Mouse (Mus musculus) MEL (cell line): ENCODE measurements around the gene Pafah2. TPM values are rescaled to one million over a fixed set of nuclear protein-coding genes. Genes with fewer than 3 reads are reported as not detected.

Source experiments
- DNase-seq: peaks from one replicate; pipeline ENCODE4 v3.0.0; 2011; ENCODE audit warnings: low read depth, low spot score
- H3K27ac ChIP-seq: 2 replicates; pipeline ENCODE4 v1.5.1; 2012; ENCODE audit warnings: low read depth, mild to moderate bottlenecking, control low read depth, low read length, moderate library complexity; ENCODE audit not compliant: control insufficient read depth
- H3K27me3 ChIP-seq, 2 experiments: fragments of 150-350 bp in 1 of 2; sonication (generic) in 1 of 2; 2 replicates each; pipeline ENCODE4 v1.6.1; 2012; ENCODE audit warnings: low read length in 2 of 2, mild to moderate bottlenecking in 2 of 2, improper control_type of control experiment in 1 of 2, moderate library complexity in 1 of 2; ENCODE audit not compliant: insufficient read depth in 2 of 2, control insufficient read depth in 1 of 2
- H3K36me3 ChIP-seq, 2 experiments: 2 replicates each; pipeline ENCODE4 v1.6.1; 2012 to 2014; ENCODE audit warnings: low read length in 2 of 2, improper control_type of control experiment in 1 of 2, inconsistent platforms in 1 of 2, mild to moderate bottlenecking in 1 of 2; ENCODE audit not compliant: insufficient read depth in 2 of 2, control insufficient read depth in 1 of 2
- H3K4me1 ChIP-seq, 2 experiments: fragments of 150-350 bp in 1 of 2; sonication (generic) in 1 of 2; 2 replicates each; pipeline ENCODE4 v1.6.1; 2012; ENCODE audit warnings: low read length in 2 of 2, improper control_type of control experiment in 1 of 2, mild to moderate bottlenecking in 1 of 2; ENCODE audit not compliant: insufficient read depth in 2 of 2, control insufficient read depth in 1 of 2
- H3K4me3 ChIP-seq, 2 experiments: fragments of 150-350 bp in 1 of 2; sonication (generic) in 1 of 2; 2 replicates each; pipeline ENCODE4 v1.5.1; 2012; ENCODE audit warnings: low read depth in 2 of 2, low read length in 2 of 2, mild to moderate bottlenecking in 2 of 2, moderate library complexity in 2 of 2, control low read depth in 1 of 2, improper control_type of control experiment in 1 of 2; ENCODE audit not compliant: control insufficient read depth in 1 of 2, insufficient read depth in 1 of 2
- H3K79me2 ChIP-seq: 2 replicates; pipeline ENCODE4 v1.6.1; 2012; ENCODE audit warnings: mild to moderate bottlenecking, low read length, moderate library complexity; ENCODE audit not compliant: control insufficient read depth, poor library complexity, insufficient read depth
- H3K9ac ChIP-seq: 2 replicates; pipeline ENCODE4 v1.6.1; 2012; ENCODE audit warnings: low read depth, mild to moderate bottlenecking, control low read depth, low read length, moderate library complexity; ENCODE audit not compliant: control insufficient read depth, poor library complexity, severe bottlenecking
- H3K9me3 ChIP-seq: fragments of 150-350 bp; sonication (generic); replicated peaks from 2 replicates; pipeline ENCODE4 v1.6.1; 2012; ENCODE audit warnings: mild to moderate bottlenecking, low read length, improper control_type of control experiment, moderate library complexity; ENCODE audit not compliant: insufficient read depth
- BHLHE40 ChIP-seq: IDR thresholded peaks from 2 replicates; pipeline ENCODE4 v1.6.1; 2012; ENCODE audit warnings: low read depth, mild to moderate bottlenecking, inconsistent platforms, low read length, improper control_type of control experiment, borderline replicate concordance
- CHD1 ChIP-seq: IDR thresholded peaks from 2 replicates; pipeline ENCODE4 v1.6.1; 2012; ENCODE audit warnings: low read depth, mild to moderate bottlenecking, inconsistent platforms, low read length, improper control_type of control experiment
- E2F4 ChIP-seq: IDR thresholded peaks from 2 replicates; pipeline ENCODE4 v1.6.1; 2011; ENCODE audit warnings: low read depth, low read length, improper control_type of control experiment, borderline replicate concordance
- ELF1 ChIP-seq: IDR thresholded peaks from 2 replicates; pipeline ENCODE4 v1.6.1; 2014; ENCODE audit warnings: low read depth, mild to moderate bottlenecking, inconsistent platforms, low read length, improper control_type of control experiment, moderate library complexity
- EP300 ChIP-seq, 2 experiments: IDR thresholded peaks; 2 replicates each; pipeline ENCODE4 v1.6.1; 2011; ENCODE audit warnings: improper control_type of control experiment in 2 of 2, low read length in 2 of 2, low read depth in 1 of 2, mild to moderate bottlenecking in 1 of 2
- ETS1 ChIP-seq: IDR thresholded peaks from 2 replicates; pipeline ENCODE4 v1.6.1; 2012; ENCODE audit warnings: low read depth, mild to moderate bottlenecking, inconsistent platforms, low read length, improper control_type of control experiment, moderate library complexity
- HCFC1 ChIP-seq: IDR thresholded peaks from 2 replicates; pipeline ENCODE4 v1.6.1; 2012; ENCODE audit warnings: low read depth, mild to moderate bottlenecking, inconsistent platforms, low read length, improper control_type of control experiment, moderate library complexity
- KAT2A ChIP-seq: conservative IDR thresholded peaks from 2 replicates; pipeline ENCODE4 v1.6.1; 2012; ENCODE audit warnings: low read depth, low read length, improper control_type of control experiment, inconsistent platforms
- MAFK ChIP-seq: IDR thresholded peaks from 2 replicates; pipeline ENCODE4 v1.6.1; 2011; ENCODE audit warnings: low read depth, mild to moderate bottlenecking, low read length, improper control_type of control experiment, borderline replicate concordance
- MAX ChIP-seq: IDR thresholded peaks from 2 replicates; pipeline ENCODE4 v1.6.1; 2011; ENCODE audit warnings: low read length, improper control_type of control experiment
- MAZ ChIP-seq: IDR thresholded peaks from 2 replicates; pipeline ENCODE4 v1.6.1; 2012; ENCODE audit warnings: low read depth, mild to moderate bottlenecking, inconsistent platforms, low read length, improper control_type of control experiment
- MEF2A ChIP-seq: IDR thresholded peaks from 2 replicates; pipeline ENCODE4 v1.6.1; 2014; ENCODE audit warnings: low read depth, mild to moderate bottlenecking, inconsistent platforms, low read length, improper control_type of control experiment; ENCODE audit not compliant: poor library complexity, insufficient replicate concordance, severe bottlenecking; ENCODE audit errors: extremely low read depth
- MXI1 ChIP-seq: IDR thresholded peaks from 2 replicates; pipeline ENCODE4 v1.6.1; 2011; ENCODE audit warnings: mild to moderate bottlenecking, low read depth, low read length, improper control_type of control experiment
- NELFE ChIP-seq: IDR thresholded peaks from 2 replicates; pipeline ENCODE4 v1.6.1; 2011; ENCODE audit warnings: low read depth, low read length, improper control_type of control experiment
- NRF1 ChIP-seq: IDR thresholded peaks from 2 replicates; pipeline ENCODE4 v1.6.1; 2014; ENCODE audit warnings: low read depth, mild to moderate bottlenecking, inconsistent platforms, low read length, improper control_type of control experiment, moderate library complexity; ENCODE audit not compliant: poor library complexity, insufficient read depth, severe bottlenecking
- POLR2AphosphoS2 ChIP-seq: IDR thresholded peaks from 2 replicates; pipeline ENCODE4 v1.6.1; 2011; ENCODE audit warnings: low read length, improper control_type of control experiment
- POLR2AphosphoS5 ChIP-seq: IDR thresholded peaks from 2 replicates; pipeline ENCODE4 v1.6.1; 2012; ENCODE audit warnings: low read depth, borderline replicate concordance, mild to moderate bottlenecking, inconsistent platforms, low read length, moderate library complexity, mixed read lengths
- RAD21 ChIP-seq: IDR thresholded peaks from 2 replicates; pipeline ENCODE4 v1.6.1; 2011; ENCODE audit warnings: mild to moderate bottlenecking, low read depth, low read length, improper control_type of control experiment
- TAL1 ChIP-seq: IDR thresholded peaks from 2 replicates; pipeline ENCODE4 v1.6.1; 2012; ENCODE audit warnings: mild to moderate bottlenecking, inconsistent platforms, low read length, moderate library complexity, mixed read lengths
- UBTF ChIP-seq: IDR thresholded peaks from 2 replicates; pipeline ENCODE4 v1.6.1; 2012; ENCODE audit warnings: low read depth, mild to moderate bottlenecking, inconsistent platforms, low read length, improper control_type of control experiment, moderate library complexity, borderline replicate concordance; ENCODE audit not compliant: insufficient read depth
- USF1 ChIP-seq: IDR thresholded peaks from 2 replicates; pipeline ENCODE4 v1.6.1; 2014; ENCODE audit warnings: low read depth, mild to moderate bottlenecking, inconsistent platforms, low read length, improper control_type of control experiment, moderate library complexity
- USF2 ChIP-seq, 2 experiments: IDR thresholded peaks; 2 replicates each; pipeline ENCODE4 v1.6.1; 2011 to 2012; ENCODE audit warnings: improper control_type of control experiment in 2 of 2, low read length in 2 of 2, borderline replicate concordance in 1 of 2, inconsistent platforms in 1 of 2, low read depth in 1 of 2, mild to moderate bottlenecking in 1 of 2; ENCODE audit not compliant: insufficient read depth in 1 of 2
- ZNF384 ChIP-seq: IDR thresholded peaks from 2 replicates; pipeline ENCODE4 v1.6.1; 2012; ENCODE audit warnings: low read depth, mild to moderate bottlenecking, inconsistent platforms, low read length, improper control_type of control experiment
- polyA plus RNA-seq, 2 experiments: library from polyadenylated mRNA; stranded (reverse) in 1 of 2; unstranded in 1 of 2; fragments of >175 nt in 1 of 2; fragments of >200 nt in 1 of 2; gene quantifications; 2 replicates each; pipeline versions ENCODE4 v1.2.1 to v1.2.4; 2012; ENCODE audit warnings: low replicate concordance in 2 of 2, low read depth in 1 of 2; ENCODE audit not compliant: insufficient read length in 2 of 2, insufficient read depth in 1 of 2, missing spikeins in 1 of 2
- total RNA-seq: library from RNA; depleted of rRNA; stranded (reverse); fragments of 300-350 nt; gene quantifications from 2 replicates; pipeline ENCODE4 v1.2.3, GENCODE M21; 2012

Gene Pafah2
- total and polyA plus RNA-seq, 3 experiments: 6.0 to 10.6 TPM; not detected in 1

- H3K79me2 ChIP-seq: no peaks in the 10 kb centered on the region
- no peaks in the 10 kb centered on the region for H3K27me3 ChIP-seq
- H3K9ac ChIP-seq: no peak overlapping the region
- TF ChIP-seq MAFK (no peak), POLR2AphosphoS2 (no peak), POLR2AphosphoS5 (no peak), ELF1 (no peak), USF2 (IDR thresholded peaks at IDR 0.05; ENCODE audit: borderline replicate concordance in 1 of 2, insufficient read depth in 1 of 2, low read depth in 1 of 2, low read length in 2 of 2) (no peak), TAL1 (no peak), MXI1 (no peak), MAZ (no peak), USF1 (no peak), EP300 (IDR thresholded peaks at IDR 0.05; ENCODE audit: low read depth in 1 of 2, low read length in 2 of 2) (no peak), MAX (no peak), ZNF384 (no peak), NELFE (no peak), BHLHE40 (no peak), E2F4 (no peak), UBTF (no peak), CHD1 (no peak), HCFC1 (no peak), ETS1 (no peak), RAD21 (no peak)
- no peak for DNase-seq
- no peaks in the 10 kb centered on the region for H3K9me3 ChIP-seq
- H3K4me3 ChIP-seq: no peak overlapping the region
- no peak overlapping the region for H3K27ac ChIP-seq
- H3K4me1 ChIP-seq: no peaks in the 10 kb centered on the region
- no peaks in the 10 kb centered on the region for H3K36me3 ChIP-seq
Observed at GRCm38 (mm10) chr4:134423949-134424348, 27.8 kb downstream of the Pafah2 start.

GRCm38 (mm10) chr4:134425088-134425487 is 29.0 kb downstream of the Pafah2 start:
- H3K79me2 ChIP-seq: no peaks in the 10 kb centered on the region
- no peaks in the 10 kb centered on the region for H3K27me3 ChIP-seq
- no peak overlapping the region for H3K4me3 ChIP-seq
- TF ChIP-seq MEF2A: no peak
- TF ChIP-seq KAT2A: no peak
- TF ChIP-seq E2F4: no peak
- TF ChIP-seq NRF1: no peak
- no peak for TF ChIP-seq MAX
- H3K4me1 ChIP-seq: no peaks in the 10 kb centered on the region; a peak in 1 of 4 replicates
- H3K27ac ChIP-seq: no peak overlapping the region
- no peak overlapping the region for H3K9ac ChIP-seq
- no peaks in the 10 kb centered on the region for H3K9me3 ChIP-seq
- no peak for DNase-seq
- no peaks in the 10 kb centered on the region for H3K36me3 ChIP-seq
